Mouse (Mus musculus): ENCODE results near the gene Ppp4r1.

GRCm38 (mm10) chr17:65788542-65789291, 6.3 kb downstream of the Ppp4r1 start:
- TF ChIP-seq POLR2A (IDR thresholded peaks at IDR 0.05; ENCODE audit: insufficient read depth, low read depth, low read length) = no peak
- no peak for TF ChIP-seq CTCF (IDR thresholded peaks at IDR 0.05; ENCODE audit: insufficient read depth, low read depth, low read length)
